Mouse (Mus musculus): ENCODE measurements around the gene Pradc1. TPM values are rescaled to one million over a fixed set of nuclear protein-coding genes. Genes with fewer than 3 reads are reported as not detected.

Gene Pradc1
- 10 to 100 TPM; 15.8 to 17.9 TPM for total RNA-seq (2021)

DNA sequence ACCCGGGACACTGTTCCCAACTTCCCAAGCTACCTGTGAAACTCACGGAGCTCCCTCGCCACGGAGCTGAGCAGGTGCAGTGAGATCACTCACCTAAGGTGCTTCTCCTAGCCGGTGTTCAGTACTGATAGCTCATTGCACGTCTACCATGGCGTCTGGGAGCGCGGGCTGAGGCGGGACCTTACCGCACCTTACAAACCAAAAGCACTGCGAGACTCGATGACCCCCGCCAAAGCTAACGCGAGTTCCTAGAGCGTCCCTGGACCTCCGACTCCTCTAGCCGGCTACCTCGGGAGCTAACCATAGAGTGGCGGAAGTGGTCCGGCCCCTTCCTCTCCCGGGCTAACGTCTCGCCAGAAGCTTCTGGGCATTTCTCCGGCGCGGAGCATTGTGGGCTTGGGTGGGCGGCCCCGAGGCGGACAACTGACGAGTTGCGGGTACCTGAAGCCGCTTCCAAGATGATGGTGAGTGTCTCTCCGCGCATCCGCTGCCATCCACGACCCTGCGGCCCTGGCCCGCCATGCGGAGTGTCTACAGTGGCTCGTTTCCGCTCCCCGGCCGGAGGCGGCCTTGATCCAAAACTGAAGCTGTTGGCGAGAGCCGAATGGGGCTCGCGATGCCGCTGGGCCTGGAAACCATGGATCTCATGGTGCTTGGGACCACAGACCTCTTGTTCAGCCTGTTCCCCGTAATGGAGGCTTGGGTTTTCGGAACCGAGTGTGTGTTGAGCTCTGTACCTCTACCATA, at the start of gene Pradc1:
Gene Pradc1, minus strand, starts transcription at position 307 of the 747 bp plus-strand sequence.
- peak; percentile 90 to 91 for DNase-seq (ENCODE audit: extremely low spot score in 1 of 2, low spot score in 1 of 2)

DNA sequence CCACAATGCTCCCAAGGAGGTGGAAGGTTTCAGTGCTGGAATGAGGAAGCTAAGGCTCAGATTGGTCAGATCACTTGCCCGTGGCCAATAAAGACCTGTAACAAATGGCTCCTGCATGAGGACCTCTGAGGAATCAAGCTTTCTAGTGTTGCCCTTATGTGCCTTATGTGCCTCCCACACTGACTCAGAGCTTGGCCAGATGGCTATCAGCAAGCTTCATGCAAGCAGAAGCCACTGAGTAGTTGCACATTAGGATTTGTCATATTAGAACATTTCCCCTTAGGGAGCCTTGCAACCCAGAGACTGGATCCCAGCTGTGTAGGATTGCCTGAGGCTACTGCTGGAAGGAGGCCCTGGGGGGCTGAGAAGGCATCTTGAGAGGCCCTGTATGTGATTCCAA, 48.6 kb upstream of the Pradc1 start:
- DNase-seq (ENCODE audit: extremely low spot score in 1 of 2, low spot score in 1 of 2), result no peak

DNA sequence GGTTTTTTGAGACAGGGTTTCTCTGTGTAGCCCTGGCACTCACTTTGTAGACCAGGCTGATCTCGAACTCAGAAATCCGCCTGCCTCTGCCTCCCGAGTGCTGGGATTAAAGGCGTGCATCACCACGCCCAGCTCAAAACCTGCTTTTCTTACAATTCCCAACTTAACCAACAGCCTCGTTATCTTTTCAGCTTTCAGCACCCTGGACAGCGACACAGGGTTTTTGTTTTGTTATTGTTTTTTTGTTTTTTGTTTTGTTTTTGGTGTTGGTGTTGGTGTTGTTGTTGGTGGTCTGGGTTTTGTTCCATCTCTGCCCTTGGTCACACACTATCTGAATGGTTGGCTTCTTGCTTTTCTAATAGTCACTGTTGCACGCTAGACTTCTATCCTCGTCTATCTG, 46.4 kb upstream of the Pradc1 start:
- DNase-seq (ENCODE audit: extremely low spot score in 1 of 2, low spot score in 1 of 2), result no peak

DNA sequence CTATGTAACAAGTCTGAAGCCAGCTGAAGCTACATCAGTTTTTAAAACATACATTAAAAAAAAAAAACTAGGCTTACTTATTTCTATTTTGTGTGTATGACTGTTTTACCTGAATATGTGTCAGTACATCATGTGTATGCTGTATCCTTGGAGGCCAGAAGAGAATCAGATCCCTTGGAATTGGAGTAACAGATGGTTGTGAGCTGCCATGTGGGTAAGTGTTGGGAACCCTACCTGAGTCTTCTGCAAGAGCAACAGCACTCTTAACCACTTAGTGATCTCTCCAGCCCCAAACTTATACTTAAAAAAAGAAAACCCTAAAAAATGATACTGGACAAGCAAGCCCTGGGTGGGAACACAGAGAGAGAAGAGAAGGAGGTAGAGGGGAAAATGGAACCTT, 45.2 kb upstream of the Pradc1 start:
- DNase-seq (ENCODE audit: extremely low spot score in 1 of 2, low spot score in 1 of 2), result no peak

DNA sequence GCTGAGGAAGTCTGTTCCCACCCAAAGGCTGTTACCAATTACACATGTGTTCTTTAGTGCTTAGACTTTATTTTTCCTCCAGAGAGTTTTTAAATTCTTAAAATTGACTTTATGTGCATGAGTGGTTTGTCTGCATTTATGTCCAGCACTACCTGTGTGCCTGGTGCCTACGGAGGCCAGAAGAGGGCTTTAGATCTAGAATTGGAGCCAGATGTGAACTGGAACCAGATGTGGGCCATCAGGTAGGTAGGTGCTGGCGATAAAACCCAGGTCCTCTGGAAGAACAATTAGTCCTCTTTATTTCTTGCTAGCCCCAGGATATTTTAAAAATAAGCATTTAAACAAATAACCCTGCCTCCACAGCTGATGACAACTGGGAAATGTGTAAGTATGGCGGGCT, 39.8 kb upstream of the Pradc1 start:
- DNase-seq (ENCODE audit: extremely low spot score in 1 of 2, low spot score in 1 of 2), result no peak

DNA sequence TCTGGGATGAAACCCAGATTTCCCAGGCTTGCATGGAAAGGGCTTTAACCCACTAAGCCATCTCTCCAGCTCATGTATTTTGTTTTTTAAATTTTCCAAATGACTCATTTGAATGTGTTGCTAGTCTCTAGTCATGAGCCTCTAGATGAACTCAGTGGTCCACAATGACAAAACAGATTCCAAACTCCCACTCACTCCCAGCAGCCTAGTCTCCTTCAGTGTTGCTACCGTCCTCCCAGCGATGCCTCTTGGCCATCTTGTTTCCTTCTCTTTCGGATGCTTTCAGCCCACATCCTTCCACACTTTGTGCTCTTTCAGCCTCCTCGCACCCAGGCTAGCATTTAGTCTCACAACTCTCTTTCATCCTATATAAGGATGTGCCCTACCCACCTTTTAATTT, 38.5 kb upstream of the Pradc1 start:
- DNase-seq (ENCODE audit: extremely low spot score in 1 of 2, low spot score in 1 of 2), result no peak

DNA sequence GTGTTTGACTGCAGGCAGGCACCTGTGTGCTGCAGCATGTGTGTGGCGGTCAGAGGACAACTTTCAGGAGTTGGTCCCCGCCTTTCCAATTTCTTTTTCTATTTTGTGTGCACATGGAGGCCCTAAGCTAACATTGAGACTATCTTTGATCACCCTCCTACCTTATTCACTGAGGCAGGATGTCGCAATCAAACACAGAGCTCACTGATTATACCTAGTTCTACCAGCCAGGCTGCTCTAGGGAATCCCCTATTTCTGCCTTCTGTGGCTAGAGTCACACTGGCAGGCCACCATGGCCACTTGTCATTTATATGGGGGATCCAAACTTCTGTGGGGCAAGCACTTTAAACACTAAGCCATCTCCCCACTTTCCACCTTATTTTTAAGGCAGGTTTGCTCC, 37.9 kb upstream of the Pradc1 start:
- no peak for DNase-seq (ENCODE audit: extremely low spot score in 1 of 2, low spot score in 1 of 2)

DNA sequence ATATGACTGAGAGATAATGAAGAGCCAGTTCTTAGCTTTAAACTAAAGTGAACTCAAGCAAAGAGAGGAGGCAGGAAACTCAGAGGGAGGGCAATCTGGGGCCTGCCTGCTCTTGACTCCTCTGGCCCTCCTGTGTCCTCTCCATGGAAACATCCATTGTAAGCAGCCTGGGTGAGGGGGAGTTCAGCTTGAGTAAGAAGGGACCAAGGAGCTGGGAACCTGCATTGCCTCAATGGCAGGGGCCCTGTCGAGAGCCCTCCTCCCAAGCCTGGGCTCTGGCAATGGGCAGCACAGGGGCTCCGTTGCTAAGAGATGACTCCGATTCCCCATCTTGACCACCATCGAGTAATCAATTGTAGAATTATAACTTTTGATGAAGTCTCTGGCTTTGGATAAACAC, 36.7 kb upstream of the Pradc1 start:
- DNase-seq (ENCODE audit: extremely low spot score in 1 of 2, low spot score in 1 of 2), result no peak

DNA sequence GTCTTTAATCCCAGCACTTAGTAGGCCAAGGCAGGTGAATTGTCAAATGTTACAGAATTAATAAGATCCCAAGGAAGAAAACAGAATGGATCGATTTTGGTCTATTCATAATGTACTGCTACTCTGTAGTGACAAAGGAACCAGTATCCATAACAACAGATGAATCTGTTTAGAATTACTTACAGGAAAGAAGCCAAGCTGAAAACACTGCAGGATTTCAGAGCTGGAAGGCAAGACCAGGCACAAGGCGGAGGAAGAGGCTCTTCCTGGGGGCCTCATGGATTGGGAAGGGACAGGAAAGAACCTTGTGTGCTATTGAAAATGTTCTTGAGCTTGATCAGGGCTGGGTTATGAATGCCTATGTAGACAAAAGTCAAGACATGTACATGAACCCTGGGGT, 34.0 kb upstream of the Pradc1 start:
- no peak for DNase-seq (ENCODE audit: extremely low spot score in 1 of 2, low spot score in 1 of 2)

DNA sequence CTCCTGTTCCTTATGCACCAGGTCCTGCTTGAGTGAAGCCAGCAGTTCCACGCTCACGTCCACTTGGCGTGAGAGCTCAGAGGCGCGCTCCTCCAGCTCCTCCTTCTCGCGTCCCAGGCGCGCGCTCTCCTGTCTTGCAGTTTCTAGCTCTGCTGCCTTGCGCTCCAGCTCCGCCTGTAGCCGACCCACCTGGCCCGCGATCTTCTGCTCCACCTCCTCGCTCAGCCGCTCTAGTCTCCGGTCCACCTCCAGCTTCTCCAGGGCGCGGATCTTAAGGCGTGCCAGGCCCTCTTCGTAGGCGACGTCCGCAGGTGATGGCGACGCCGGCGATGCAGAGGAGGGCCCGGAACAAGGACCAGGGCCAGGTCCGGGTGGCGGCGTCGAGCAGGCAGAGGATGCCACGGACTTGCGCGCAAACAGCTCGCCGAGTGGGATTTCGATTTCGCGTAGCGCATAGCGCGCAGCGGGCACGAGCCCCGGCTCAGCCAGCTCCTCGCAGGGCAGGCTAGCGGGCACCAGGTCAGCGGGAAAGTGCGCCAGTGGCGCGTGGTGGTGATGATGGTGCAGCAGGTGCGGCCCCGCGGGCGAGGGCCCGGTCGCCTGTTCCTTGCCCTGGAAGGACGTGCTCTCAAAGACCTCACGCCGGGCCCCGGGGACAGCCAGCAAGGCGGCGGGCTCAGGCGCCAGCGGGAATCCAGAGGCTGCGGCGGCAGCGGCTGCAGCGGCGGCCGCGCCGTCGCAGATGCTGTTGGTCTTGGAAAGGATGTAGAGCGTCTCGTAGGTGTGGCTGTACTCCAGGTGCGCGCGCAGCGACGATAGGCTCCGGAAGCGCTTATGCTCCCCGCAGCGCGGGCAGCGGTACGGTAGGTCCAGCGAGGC, 32.3 kb upstream of the Pradc1 start:
- no peak for DNase-seq (ENCODE audit: extremely low spot score in 1 of 2, low spot score in 1 of 2)

DNA sequence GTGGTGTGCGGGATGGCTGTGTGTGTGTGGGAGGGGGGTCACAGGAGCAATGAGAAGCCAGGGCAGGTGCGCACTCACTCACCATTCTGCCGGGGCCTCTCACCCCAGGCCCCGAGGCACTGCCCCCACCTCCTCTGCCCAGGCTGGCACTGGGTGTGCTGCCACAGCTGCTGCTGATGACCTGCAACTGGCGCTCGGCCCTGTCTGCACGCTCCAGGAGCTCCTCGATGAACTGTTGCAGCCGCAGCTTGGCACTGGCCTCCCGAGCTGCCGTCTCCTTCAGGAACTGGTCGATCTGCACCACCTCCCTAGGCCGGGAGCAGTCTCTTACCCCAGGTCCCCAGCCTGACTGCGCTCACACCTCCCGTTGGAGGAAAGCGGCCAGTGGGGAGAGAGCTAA, 28.9 kb upstream of the Pradc1 start:
- no peak for DNase-seq (ENCODE audit: extremely low spot score in 1 of 2, low spot score in 1 of 2)

DNA sequence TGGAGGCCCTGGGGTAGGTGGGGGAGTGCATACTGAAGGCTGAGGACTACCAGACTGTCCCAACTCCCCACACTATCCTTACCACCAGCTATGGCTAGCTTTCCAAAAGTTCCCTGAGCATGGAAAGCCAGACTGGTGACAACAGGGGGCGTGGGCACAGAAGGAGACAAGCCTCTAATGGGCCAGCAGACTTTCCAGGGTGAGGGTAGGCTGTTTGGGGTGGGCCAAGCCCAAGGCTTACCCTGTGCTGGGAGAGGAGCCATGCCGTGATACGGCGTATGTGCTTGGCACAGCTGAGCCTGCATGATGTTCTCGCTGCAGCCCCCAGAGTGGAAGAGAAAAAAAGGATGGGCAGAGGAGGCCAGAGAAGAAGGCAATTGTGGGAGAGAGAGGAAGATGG, 28.2 kb upstream of the Pradc1 start:
- no peak for DNase-seq (ENCODE audit: extremely low spot score in 1 of 2, low spot score in 1 of 2)

DNA sequence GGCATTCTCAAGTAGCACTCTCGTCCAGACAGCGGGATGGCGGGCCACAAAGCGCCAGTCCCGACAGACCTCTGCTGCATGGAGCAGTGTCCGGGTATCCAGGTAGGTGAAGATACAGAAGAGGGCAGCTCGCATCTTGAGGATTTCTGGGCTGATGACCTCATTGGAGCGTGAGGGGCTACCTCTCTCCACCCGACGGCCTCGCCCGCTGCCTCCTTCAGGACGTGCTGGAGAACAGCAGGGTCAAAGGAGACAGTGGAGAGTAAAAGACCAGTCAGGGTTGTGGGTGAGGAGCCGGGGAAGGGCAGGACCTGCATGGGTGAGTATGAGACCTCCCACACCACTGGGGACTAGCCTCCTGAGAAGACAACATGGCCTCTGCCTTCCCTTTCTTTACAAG, 26.6 kb upstream of the Pradc1 start:
- DNase-seq (ENCODE audit: extremely low spot score in 1 of 2, low spot score in 1 of 2), result no peak

DNA sequence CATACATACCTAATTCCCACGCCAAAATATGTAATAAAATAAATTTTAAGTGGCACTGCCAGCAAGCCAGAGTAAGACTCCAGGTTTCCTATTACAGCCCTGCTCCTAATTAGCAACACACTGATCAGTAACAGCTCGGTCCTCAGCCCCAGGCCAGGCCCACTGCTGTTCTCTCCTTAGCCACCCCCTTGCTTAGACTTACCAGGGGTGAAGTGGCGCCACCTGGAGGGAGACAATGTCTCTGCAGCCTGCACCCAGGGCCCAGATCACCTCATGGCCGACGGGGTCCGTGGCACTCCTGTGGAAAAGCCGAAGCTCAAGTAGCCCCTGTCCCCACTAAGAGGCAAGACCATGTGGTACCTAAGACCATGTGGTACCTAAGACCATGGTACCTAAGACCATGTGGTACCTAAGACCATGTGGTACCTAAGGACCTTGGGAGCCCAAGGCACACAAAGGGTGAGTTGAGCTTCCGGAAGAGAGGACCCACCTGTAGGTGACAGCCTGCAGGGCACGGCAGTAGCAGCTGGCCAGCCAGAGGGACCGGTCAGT, 25.7 kb upstream of the Pradc1 start:
- no peak for DNase-seq (ENCODE audit: extremely low spot score in 1 of 2, low spot score in 1 of 2)

DNA sequence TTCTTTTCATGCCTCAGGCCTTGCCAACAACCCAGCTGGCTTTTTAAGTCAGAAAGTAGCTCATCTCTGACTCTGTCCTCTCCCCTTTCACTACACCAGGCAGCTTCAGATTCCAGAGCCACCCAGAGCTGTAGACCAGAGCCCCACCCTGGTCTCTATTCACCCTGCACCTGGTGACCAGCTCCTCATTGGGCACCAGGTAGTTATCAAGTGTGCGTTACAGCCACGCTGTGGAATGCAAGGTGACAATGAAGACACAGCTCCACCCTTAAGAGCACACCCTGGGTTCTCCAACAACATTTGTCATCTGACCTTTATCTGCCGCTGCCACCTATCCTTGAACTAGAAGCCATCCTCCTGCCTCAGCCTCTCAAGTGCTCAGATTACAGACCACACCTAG, 23.8 kb upstream of the Pradc1 start:
- no peak for DNase-seq (ENCODE audit: extremely low spot score in 1 of 2, low spot score in 1 of 2)

DNA sequence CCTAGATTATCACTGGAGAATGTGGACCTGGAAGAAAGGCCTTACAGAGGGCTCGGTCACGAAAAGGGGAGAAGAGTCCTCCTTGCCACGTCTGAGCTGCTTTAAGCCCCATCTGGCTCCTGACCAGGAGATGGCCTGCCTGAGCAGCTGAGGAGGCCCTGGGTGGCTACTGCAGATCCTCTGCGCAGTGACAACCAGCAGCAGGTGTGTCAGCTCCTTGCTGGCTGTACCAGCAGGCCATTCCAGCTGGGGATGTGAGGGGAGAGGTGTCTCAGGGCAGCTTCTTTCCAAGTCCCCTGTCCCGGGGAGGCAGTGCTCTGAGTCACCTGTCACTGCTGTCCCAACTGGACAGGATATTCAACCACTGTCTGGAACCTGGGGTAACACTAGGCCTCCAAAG, 20.8 kb upstream of the Pradc1 start:
- DNase-seq (ENCODE audit: extremely low spot score in 1 of 2, low spot score in 1 of 2), result no peak

DNA sequence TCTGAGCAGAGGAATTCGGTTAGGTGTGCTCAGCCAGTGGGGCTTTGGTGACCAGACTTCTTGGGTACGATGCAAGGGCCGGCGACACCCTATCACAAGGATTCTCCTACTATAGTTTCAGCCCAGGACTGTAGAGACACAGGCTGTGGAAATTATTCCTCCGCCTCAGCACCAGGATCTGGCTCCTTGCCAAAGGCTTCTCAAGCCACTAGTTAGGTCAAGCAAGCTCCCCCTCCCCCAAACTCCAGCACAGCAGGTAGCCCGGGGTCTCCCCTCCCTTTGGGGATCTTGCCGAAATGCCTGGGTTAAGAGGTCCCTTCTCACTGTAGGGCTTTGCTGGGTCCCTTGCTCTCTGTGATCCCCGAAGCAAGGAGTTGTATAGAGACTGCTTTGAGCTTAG, 20.2 kb upstream of the Pradc1 start:
- DNase-seq (ENCODE audit: extremely low spot score in 1 of 2, low spot score in 1 of 2), result no peak

DNA sequence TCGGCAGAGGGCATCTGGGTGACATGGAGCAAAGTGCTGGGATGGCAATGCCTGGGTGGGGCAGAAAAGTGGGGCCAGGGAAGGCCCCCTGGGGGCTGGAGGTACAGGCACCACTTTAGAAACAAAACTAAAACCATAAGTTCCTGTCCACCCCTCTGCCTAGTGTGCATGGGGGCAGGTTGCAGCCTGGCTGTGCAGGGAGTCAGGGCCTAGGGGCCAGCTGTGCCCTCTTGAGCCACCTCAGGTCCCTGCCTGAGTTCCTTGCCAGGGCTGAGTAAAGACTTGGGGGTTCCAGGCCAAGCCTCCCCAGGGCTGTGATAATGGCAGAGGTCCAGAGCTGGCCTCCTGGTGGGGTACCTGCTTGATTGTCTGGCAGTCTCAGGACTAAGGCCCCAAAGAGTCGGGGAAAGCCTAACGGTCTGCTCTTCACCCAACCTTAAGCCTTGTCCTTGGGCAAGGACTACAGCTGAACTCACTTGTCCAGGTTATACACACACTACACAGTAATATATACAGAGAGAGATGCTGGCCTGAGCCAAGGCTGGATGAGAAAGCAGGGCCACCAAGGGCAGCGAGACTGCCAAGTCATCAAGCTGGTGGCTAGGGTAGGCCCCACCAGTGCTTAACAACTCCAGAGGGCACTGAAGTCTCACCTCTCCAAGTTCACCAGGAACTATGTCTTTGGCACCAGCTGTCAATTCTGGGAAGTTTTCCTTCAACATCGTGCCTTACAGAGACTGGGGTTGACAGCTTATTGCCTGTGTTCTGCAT, 18.1 kb upstream of the Pradc1 start:
- DNase-seq (ENCODE audit: extremely low spot score in 1 of 2, low spot score in 1 of 2), result no peak

DNA sequence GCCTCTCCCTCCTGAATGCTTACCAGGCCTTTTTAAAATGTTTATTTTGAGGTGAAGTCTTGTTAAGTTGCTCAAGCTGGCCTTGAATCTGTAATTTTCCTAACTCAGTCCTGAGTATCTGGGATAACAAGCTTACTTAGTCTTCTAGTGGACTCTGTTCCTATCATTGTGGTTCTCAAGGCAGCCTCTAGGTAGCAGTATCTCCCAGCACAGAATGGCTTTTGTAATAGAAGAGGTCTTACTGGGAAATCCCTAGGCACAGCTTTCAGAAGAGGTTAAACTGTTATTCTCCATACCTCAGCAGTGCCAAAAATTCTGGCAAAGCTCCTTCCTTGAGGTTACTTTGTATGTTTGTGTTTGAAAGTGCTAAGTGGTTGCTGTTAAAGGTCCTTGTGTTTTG, 13.6 kb upstream of the Pradc1 start:
- no peak for DNase-seq (ENCODE audit: extremely low spot score in 1 of 2, low spot score in 1 of 2)

DNA sequence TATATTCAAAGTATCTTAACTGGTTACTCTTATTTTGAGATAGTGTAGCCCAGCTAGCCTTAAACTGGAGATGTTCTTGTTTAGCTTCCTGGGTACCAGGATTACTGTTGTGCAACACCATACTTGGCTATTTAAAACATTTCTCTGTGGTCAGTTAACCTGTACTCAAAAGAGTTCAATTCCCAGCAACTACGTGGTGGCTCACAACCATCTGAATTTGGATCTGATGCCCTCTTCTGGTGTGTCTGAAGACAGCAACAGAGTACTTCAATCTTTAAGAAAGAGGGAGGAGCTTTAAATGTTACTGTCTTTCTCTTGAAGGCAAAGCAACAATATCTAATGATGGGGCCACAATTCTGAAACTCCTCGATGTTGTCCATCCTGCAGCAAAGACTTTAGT, 7.9 kb upstream of the Pradc1 start:
- no peak for DNase-seq (ENCODE audit: extremely low spot score in 1 of 2, low spot score in 1 of 2)

DNA sequence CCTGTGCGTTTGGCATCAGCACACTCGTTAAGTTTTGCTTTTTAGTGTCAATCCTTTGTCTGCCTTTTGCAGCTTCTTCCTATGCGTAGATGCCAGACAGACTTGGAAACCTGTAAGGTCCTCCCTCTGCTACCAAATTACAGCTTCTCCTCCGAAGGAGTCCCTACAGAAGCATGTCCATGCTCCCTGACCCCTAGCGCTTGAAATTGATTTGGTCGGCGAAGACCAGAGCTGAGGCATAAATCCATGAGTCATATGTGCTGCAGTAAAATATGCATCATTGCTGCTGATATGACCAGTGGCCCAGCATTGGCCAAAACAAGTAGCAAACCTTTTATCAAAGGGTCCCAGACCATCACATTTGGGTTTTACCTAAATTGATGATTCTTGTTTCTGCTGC, 1.0 kb upstream of the Pradc1 start:
- DNase-seq (ENCODE audit: extremely low spot score in 1 of 2, low spot score in 1 of 2), result no peak

All from layer of hippocampus, postnatal 25 days (tissue).